Mouse (Mus musculus): ENCODE data around the gene Fbxo2. TPM values are rescaled to one million over a fixed set of nuclear protein-coding genes. Genes with fewer than 3 reads are reported as not detected.

Fbxo2 gene
- total and polyA plus RNA-seq, 2 experiments from 2014 or later = 39.8 to 45.6 TPM

- H3K4me3 ChIP-seq (ENCODE audit: low read length) = no peak overlapping the region
- WGBS = 41% methylated on average over 11 of the region's 11 CpGs
- no peak overlapping the region for H3K27ac ChIP-seq
- no peak for TF ChIP-seq CTCF (IDR thresholded peaks at IDR 0.05; ENCODE audit: low read depth)
- H3K4me1 ChIP-seq (ENCODE audit: insufficient read depth, low read length) = peaks cover 12% of the 10 kb centered on the region; the same call in 1 of the 2 replicates
- no peak overlapping the region for H3K9ac ChIP-seq (replicated peaks; ENCODE audit: low read length)
- no peaks in the 10 kb centered on the region for H3K36me3 ChIP-seq (ENCODE audit: insufficient read depth, low read length)
- H3K27me3 ChIP-seq (ENCODE audit: insufficient read depth, low read length) = no peaks in the 10 kb centered on the region
- DNase-seq (ENCODE audit: low spot score) (no peak), ATAC-seq (no peak)
- no peak overlapping the region for H3K4me2 ChIP-seq (ENCODE audit: low read depth, low read length)
- no peaks in the 10 kb centered on the region for H3K9me3 ChIP-seq (ENCODE audit: low read length)
Observed at GRCm38 (mm10) chr4:148215264-148215900, 55.0 kb downstream of the Fbxo2 start.

Small RNA genes within 50 kb of the gene (microRNA-seq; reads per million reads assigned to microRNA genes)
- 0 to 0.36 reads per million in 2 experiments for gene Mir7022

Other genes starting within 250 kb of the Fbxo2 start
- gene Plod1, start 223.9 kb upstream of the Fbxo2 start, total RNA-seq (2014; rRNA removed) = 30.0 and 46.2 TPM in 2 replicates
- gene Plod1, start 223.9 kb upstream of the Fbxo2 start, polyA plus RNA-seq (2015; fragmentation: Nextera tagmentation; extraction: Ambion mirVana) = 22.6 and 22.8 TPM in 2 replicates
- 62.9 and 70.9 TPM in 2 replicates for gene 2510039O18Rik, start 219.7 kb upstream of the Fbxo2 start, total RNA-seq (2014; rRNA removed)
- gene 2510039O18Rik, start 219.7 kb upstream of the Fbxo2 start, polyA plus RNA-seq (2015; fragmentation: Nextera tagmentation; extraction: Ambion mirVana) = 10.3 and 11.0 TPM in 2 replicates
- 1.3 TPM in 1 of 2 replicates, not detected in the other for gene Nppb, start 174.8 kb upstream of the Fbxo2 start, total RNA-seq (2014; rRNA removed)
- 0.19 and 0.72 TPM in 2 replicates for gene Nppb, start 174.8 kb upstream of the Fbxo2 start, polyA plus RNA-seq (2015; fragmentation: Nextera tagmentation; extraction: Ambion mirVana)
- 0.58 and 1.8 TPM in 2 replicates for gene Nppa, start 159.9 kb upstream of the Fbxo2 start, total RNA-seq (2014; rRNA removed)
- gene Nppa, start 159.9 kb upstream of the Fbxo2 start, polyA plus RNA-seq (2015; fragmentation: Nextera tagmentation; extraction: Ambion mirVana) = 2.0 and 2.6 TPM in 2 replicates
- 58.6 and 60.7 TPM in 2 replicates for gene Clcn6, start 121.8 kb upstream of the Fbxo2 start, total RNA-seq (2014; rRNA removed)
- gene Clcn6, start 121.8 kb upstream of the Fbxo2 start, polyA plus RNA-seq (2015; fragmentation: Nextera tagmentation; extraction: Ambion mirVana) = 22.0 and 24.4 TPM in 2 replicates
- gene Mthfr, start 121.5 kb upstream of the Fbxo2 start, total RNA-seq (2014; rRNA removed) = 46.0 and 52.4 TPM in 2 replicates
- 9.3 and 10.6 TPM in 2 replicates for gene Mthfr, start 121.5 kb upstream of the Fbxo2 start, polyA plus RNA-seq (2015; fragmentation: Nextera tagmentation; extraction: Ambion mirVana)
- gene Agtrap, start 72.6 kb upstream of the Fbxo2 start, total RNA-seq (2014; rRNA removed) = 6.2 and 7.6 TPM in 2 replicates
- gene Agtrap, start 72.6 kb upstream of the Fbxo2 start, polyA plus RNA-seq (2015; fragmentation: Nextera tagmentation; extraction: Ambion mirVana) = 9.9 and 10.4 TPM in 2 replicates
- gene Mad2l2, start 30.2 kb upstream of the Fbxo2 start, total RNA-seq (2014; rRNA removed) = 39.9 and 56.5 TPM in 2 replicates
- 99.7 and 102 TPM in 2 replicates for gene Mad2l2, start 30.2 kb upstream of the Fbxo2 start, polyA plus RNA-seq (2015; fragmentation: Nextera tagmentation; extraction: Ambion mirVana)
- gene Draxin, start 29.9 kb upstream of the Fbxo2 start, total RNA-seq (2014; rRNA removed) = 42.3 and 44.9 TPM in 2 replicates
- gene Draxin, start 29.9 kb upstream of the Fbxo2 start, polyA plus RNA-seq (2015; fragmentation: Nextera tagmentation; extraction: Ambion mirVana) = 7.2 TPM in 2 replicates
- 23.7 and 36.3 TPM in 2 replicates for gene Fbxo6, start 8.5 kb upstream of the Fbxo2 start, total RNA-seq (2014; rRNA removed)
- gene Fbxo6, start 8.5 kb upstream of the Fbxo2 start, polyA plus RNA-seq (2015; fragmentation: Nextera tagmentation; extraction: Ambion mirVana) = 23.8 and 24.0 TPM in 2 replicates
- gene Fbxo44, start 139 bp upstream of the Fbxo2 start, total RNA-seq (2014; rRNA removed) = 199 and 200 TPM in 2 replicates
- gene Fbxo44, start 139 bp upstream of the Fbxo2 start, polyA plus RNA-seq (2015; fragmentation: Nextera tagmentation; extraction: Ambion mirVana) = 118 and 122 TPM in 2 replicates
- 31.6 and 53.0 TPM in 2 replicates for gene Disp3, start 127.3 kb downstream of the Fbxo2 start, total RNA-seq (2014; rRNA removed)
- gene Disp3, start 127.3 kb downstream of the Fbxo2 start, polyA plus RNA-seq (2015; fragmentation: Nextera tagmentation; extraction: Ambion mirVana) = 7.7 and 8.4 TPM in 2 replicates